Mouse (Mus musculus) spleen, postnatal 0 days (tissue): ENCODE measurements around the gene Efcab2. TPM values are rescaled to one million over a fixed set of nuclear protein-coding genes. Genes with fewer than 3 reads are reported as not detected.

Source experiments
- polyA plus RNA-seq: library from polyadenylated mRNA; unstranded; fragments of >200 nt; fragmentation: Nextera tagmentation; extraction: Ambion mirVana; gene quantifications from 2 replicates; pipeline ENCODE4 v1.2.1, GENCODE M21; 2015

Efcab2 gene
- polyA plus RNA-seq: 3.8 and 4.7 TPM in 2 replicates

GRCm38 (mm10) chr1:178405951-178406711 lies at the start of gene Efcab2:
Gene Efcab2 (plus strand): TSS chr1:178406085.

DNA sequence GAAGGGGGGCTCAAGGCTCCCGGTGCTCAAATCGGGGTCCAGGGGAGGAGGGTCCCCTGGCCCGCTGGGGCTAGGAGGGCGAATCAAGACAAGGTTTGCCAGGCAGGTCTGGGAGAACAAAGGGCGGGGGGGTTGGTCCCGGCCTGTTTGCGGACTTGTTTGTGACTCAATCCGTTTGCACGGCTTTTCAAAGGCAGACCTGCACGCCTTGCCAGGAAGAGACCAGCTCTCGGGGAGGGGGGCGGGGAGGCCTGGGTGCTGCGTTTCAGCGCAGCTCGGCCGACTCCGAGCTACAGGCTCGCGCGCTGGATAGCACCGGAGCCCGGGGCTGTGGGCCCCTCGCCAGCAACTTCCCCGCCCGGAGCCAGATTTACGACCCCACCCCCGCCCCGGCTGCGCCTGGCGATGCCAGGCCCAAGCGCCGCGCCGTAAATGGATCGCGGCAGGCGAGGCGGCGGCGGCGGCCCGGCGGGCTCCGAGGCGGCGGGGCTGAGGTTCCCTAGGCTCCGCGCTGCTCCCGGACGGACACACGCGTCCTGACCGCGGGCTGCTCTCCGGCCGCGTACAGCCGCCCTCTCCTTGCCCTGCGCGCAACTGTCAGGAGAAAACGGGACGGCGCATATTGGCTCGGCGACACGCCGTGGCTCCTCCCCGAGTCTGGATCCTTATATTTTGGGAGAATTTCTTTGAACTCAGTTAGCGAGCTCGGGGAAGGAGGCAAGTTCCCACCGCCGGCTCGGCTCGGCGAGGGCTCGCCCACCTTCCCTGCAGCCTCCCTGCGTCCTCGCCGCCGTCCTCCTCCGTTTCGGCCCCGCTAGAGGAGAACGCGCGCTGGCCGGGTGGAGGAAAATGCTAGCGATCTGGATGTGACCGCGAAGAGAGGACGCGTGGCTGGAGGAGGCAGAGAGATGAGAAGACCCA lies 122.8 kb downstream of the Efcab2 start, which contains the start of gene Kif26b:
Gene Kif26b, plus strand, starts transcription at position 695 of the 921 bp plus-strand sequence.

Other genes with a start within 250 kb of the Efcab2 start
- gene Desi2, start 218.7 kb upstream of the Efcab2 start, polyA plus RNA-seq: 15.1 and 18.8 TPM in 2 replicates
- 117 and 119 TPM in 2 replicates for gene Cox20, start 87.0 kb upstream of the Efcab2 start, polyA plus RNA-seq
- 216 and 231 TPM in 2 replicates for gene Hnrnpu, start 68.3 kb upstream of the Efcab2 start, polyA plus RNA-seq
- gene Kif26b, start 123.0 kb downstream of the Efcab2 start, polyA plus RNA-seq: 0.30 and 0.34 TPM in 2 replicates